Mouse (Mus musculus) urinary bladder, adult 2 months (tissue): ENCODE measurements around the gene Syngap1. TPM values are rescaled to one million over a fixed set of nuclear protein-coding genes. Genes with fewer than 3 reads are reported as not detected.

Experiments
- polyA plus RNA-seq: library from polyadenylated mRNA; depleted of rRNA; stranded (reverse); fragments of >200 nt; gene quantifications from 2 replicates; pipeline ENCODE4 v1.2.3, GENCODE M21; 2012; rRNA removed

The Syngap1 gene
- polyA plus RNA-seq, 1 experiment, result 22.1 TPM

Other genes with a start within 250 kb of the Syngap1 start
- 14.9 and 18.5 TPM in 2 replicates for gene Crebrf, start 225.6 kb upstream of the Syngap1 start, polyA plus RNA-seq
- 31.1 and 32.5 TPM in 2 replicates for gene Bnip1, start 160.2 kb upstream of the Syngap1 start, polyA plus RNA-seq
- not detected in 2 replicates for gene Nkx2-5, start 96.2 kb upstream of the Syngap1 start, polyA plus RNA-seq
- gene Kifc5b, start 24.2 kb upstream of the Syngap1 start, polyA plus RNA-seq, result 1.7 and 1.8 TPM in 2 replicates
- gene Phf1, start 8.2 kb upstream of the Syngap1 start, polyA plus RNA-seq, result 51.2 and 65.3 TPM in 2 replicates
- gene Cuta, start 1.7 kb upstream of the Syngap1 start, polyA plus RNA-seq, result 122 and 145 TPM in 2 replicates
- 8.4 and 9.4 TPM in 2 replicates for gene Zbtb9, start 31.9 kb downstream of the Syngap1 start, polyA plus RNA-seq
- 34.8 and 36.8 TPM in 2 replicates for gene Bak1, start 87.8 kb downstream of the Syngap1 start, polyA plus RNA-seq
- 9.5 and 17.8 TPM in 2 replicates for gene Itpr3, start 116.1 kb downstream of the Syngap1 start, polyA plus RNA-seq
- gene Uqcc2, start 192.7 kb downstream of the Syngap1 start, polyA plus RNA-seq, result 175 and 243 TPM in 2 replicates
- 0.13 and 0.17 TPM in 2 replicates for gene Ip6k3, start 226.5 kb downstream of the Syngap1 start, polyA plus RNA-seq